Mouse (Mus musculus) MN1 (cell line): ENCODE data around the gene Adad2.

Experiments
- DNase-seq: peaks from one replicate; pipeline ENCODE4 v3.0.0-alpha.2; 2016; ENCODE audit warnings: low spot score

Gene Adad2

GRCm38 (mm10) chr8:119642960-119643359 lies 30.4 kb downstream of the Adad2 start:
- DNase-seq, result no peak

- no peak for DNase-seq
Measured at GRCm38 (mm10) chr8:119644429-119644960, 31.9 kb downstream of the Adad2 start.

- peak; percentile 63 for DNase-seq
Measured at GRCm38 (mm10) chr8:119644981-119645597, 32.5 kb downstream of the Adad2 start.

- no peak for DNase-seq
Measured at GRCm38 (mm10) chr8:119646197-119646596, 33.6 kb downstream of the Adad2 start.

GRCm38 (mm10) chr8:119646846-119647245 lies 34.3 kb downstream of the Adad2 start:
- DNase-seq, result no peak

- no peak for DNase-seq
Measured at GRCm38 (mm10) chr8:119651324-119651723, 38.8 kb downstream of the Adad2 start.

GRCm38 (mm10) chr8:119656709-119657464 lies 44.3 kb downstream of the Adad2 start:
- peak; percentile 58 for DNase-seq

- DNase-seq, result peak; percentile 91
Measured at GRCm38 (mm10) chr8:119661081-119661480, 48.5 kb downstream of the Adad2 start.

GRCm38 (mm10) chr8:119661892-119662291 lies 49.3 kb downstream of the Adad2 start:
- DNase-seq, result no peak

- no peak for DNase-seq
Measured at GRCm38 (mm10) chr8:119663440-119663839, 50.9 kb downstream of the Adad2 start.

GRCm38 (mm10) chr8:119665270-119665669 lies 52.7 kb downstream of the Adad2 start:
- peak; percentile 47 for DNase-seq
